Mouse (Mus musculus): ENCODE data around the gene Caln1. TPM values are rescaled to one million over a fixed set of nuclear protein-coding genes. Genes with fewer than 3 reads are reported as not detected.

The Caln1 gene
- 0.08 TPM for polyA plus RNA-seq (2014; fragmentation: Illumina TruSeq; extraction: RNeasy Lipid Tissue Mini Kit (QIAGEN cat#74804); ENCODE audit: low read depth, low replicate concordance)

GRCm38 (mm10) chr5:130369237-130369636 is at the start of gene Caln1:
Gene Caln1 (plus strand): TSS chr5:130369455.

DNA sequence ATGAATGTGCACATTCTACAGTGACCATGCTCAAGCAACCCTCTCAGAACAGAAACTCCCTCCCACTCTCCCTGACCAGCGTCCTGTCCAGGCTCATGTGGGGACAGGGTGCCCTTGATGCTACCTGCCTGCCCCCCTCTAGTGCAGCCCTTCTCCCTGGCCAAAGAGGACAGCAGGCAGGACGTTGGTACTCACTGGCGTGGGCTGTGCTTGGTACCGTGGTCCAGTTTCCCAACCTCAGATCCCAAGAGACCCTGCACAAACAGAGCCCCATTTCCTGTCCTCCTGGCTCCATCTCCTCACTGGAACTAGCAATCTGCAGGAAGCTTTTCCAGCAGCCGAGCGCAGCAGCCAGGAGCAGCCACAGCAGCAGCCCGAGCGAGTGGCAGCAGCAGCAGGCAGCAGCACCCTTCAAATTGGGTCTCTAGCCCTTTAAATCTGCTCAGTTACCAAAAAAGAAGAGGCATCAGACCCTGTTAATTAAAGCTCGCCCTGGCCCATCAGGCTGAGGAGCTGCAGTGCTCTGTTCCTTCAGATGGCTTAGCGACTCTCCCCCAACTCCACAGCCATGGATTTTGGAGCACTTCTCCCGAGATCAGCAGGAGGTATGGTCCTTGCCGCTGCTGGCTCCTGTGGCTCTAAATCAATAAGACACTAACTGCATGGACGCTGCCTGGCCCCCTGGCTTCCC is 15.1 kb downstream of the Caln1 start, which contains the start of gene A330070K13Rik:
TSS of gene A330070K13Rik (minus strand) at position 410 of the 691 bp plus-strand sequence.

Other genes with a start within 250 kb of the Caln1 start
- 1.2 TPM for gene Kctd7, start 224.6 kb upstream of the Caln1 start, polyA plus RNA-seq (2014; fragmentation: Illumina TruSeq; extraction: RNeasy Lipid Tissue Mini Kit (QIAGEN cat#74804); ENCODE audit: low read depth, low replicate concordance)
- 25.6 TPM for gene Rabgef1, start 197.7 kb upstream of the Caln1 start, polyA plus RNA-seq (2014; fragmentation: Illumina TruSeq; extraction: RNeasy Lipid Tissue Mini Kit (QIAGEN cat#74804); ENCODE audit: low read depth, low replicate concordance)
- 33.4 TPM for gene Tmem248, start 152.4 kb upstream of the Caln1 start, polyA plus RNA-seq (2014; fragmentation: Illumina TruSeq; extraction: RNeasy Lipid Tissue Mini Kit (QIAGEN cat#74804); ENCODE audit: low read depth, low replicate concordance)
- 88.7 TPM for gene Sbds, start 113.9 kb upstream of the Caln1 start, polyA plus RNA-seq (2014; fragmentation: Illumina TruSeq; extraction: RNeasy Lipid Tissue Mini Kit (QIAGEN cat#74804); ENCODE audit: low read depth, low replicate concordance)
- 1.6 TPM for gene Tyw1, start 113.8 kb upstream of the Caln1 start, polyA plus RNA-seq (2014; fragmentation: Illumina TruSeq; extraction: RNeasy Lipid Tissue Mini Kit (QIAGEN cat#74804); ENCODE audit: low read depth, low replicate concordance)
- not detected for gene A330070K13Rik, start 15.2 kb downstream of the Caln1 start, polyA plus RNA-seq (2014; fragmentation: Illumina TruSeq; extraction: RNeasy Lipid Tissue Mini Kit (QIAGEN cat#74804); ENCODE audit: low read depth, low replicate concordance)

Measured in kidney, adult 10 weeks (tissue).